Mouse (Mus musculus): ENCODE data around the gene Dop1b. TPM values are rescaled to one million over a fixed set of nuclear protein-coding genes. Genes with fewer than 3 reads are reported as not detected.

Gene Dop1b
- polyA plus RNA-seq, 1 experiment from 2014 or later = 43.8 TPM

DNA sequence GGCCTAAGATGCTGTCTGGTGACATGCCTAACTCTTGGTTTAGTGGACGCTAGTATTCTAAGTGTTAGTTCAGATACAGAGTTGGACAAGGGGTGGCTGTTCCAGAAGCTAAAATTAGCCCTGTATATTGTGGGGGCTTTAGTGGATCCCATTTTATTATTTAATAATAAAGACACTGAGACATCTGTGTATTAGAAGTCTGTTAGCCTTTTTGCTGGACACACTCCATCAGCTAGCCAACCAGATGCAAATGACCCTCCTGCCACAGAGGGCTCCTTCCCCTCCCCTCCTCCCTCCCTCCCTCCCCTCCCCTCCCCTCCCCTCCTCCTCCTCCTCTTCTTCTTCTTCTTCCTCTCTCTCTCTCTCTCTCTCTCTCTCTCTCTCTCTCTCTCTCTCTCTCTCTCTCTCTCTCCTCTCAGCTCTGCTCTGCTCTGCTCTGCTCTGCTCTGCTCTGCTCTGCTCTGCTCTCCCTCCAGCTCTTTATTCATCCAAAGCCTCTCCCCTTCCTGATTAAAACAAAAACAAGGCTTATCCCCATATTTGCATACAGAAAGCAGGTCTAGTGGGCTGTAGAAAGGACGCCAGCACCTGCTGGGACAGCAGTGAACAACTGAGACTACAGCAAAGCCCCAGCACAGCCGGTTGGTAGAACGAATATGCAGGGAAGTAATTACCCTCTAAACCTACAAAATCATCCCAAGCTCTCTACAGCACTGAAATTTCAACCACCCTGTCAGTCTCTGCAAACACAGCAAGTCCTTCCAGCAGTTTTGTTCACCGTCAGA is 78.5 kb downstream of the Dop1b start:
- no peaks in the 10 kb centered on the region for H3K27me3 ChIP-seq (replicated peaks)
- peaks cover 11% of the 10 kb centered on the region for H3K36me3 ChIP-seq (replicated peaks)
- 0 out of 2 replicates have a peak overlapping the region, but pooled peaks have one; percentile 56 for H3K27ac ChIP-seq
- H3K4me1 ChIP-seq = no peaks in the 10 kb centered on the region
- no peak overlapping the region for H3K4me3 ChIP-seq
- 29% methylated on average over 5 of the region's 5 CpGs for WGBS
- H3K9me3 ChIP-seq = no peaks in the 10 kb centered on the region
- H3K4me2 ChIP-seq = no peak overlapping the region
- H3K9ac ChIP-seq = no peak overlapping the region
- ATAC-seq (replicated peaks) = 0 out of 2 replicates have a peak, but pooled peaks have one; percentile 27

GRCm38 (mm10) chr16:93792981-93793630 is 81.4 kb downstream of the Dop1b start:
- no peak for ATAC-seq (replicated peaks)
- Histone ChIP-seq H3K9ac (no peak overlapping the region), H3K27ac (no peak overlapping the region), H3K4me1 (no peaks in the 10 kb centered on the region), H3K27me3 (replicated peaks) (no peaks in the 10 kb centered on the region), H3K9me3 (no peaks in the 10 kb centered on the region), H3K36me3 (replicated peaks) (peaks cover 13% of the 10 kb centered on the region), H3K4me2 (no peak overlapping the region), H3K4me3 (no peak overlapping the region)
- 69% methylated on average over 15 of the region's 15 CpGs for WGBS

- no peaks in the 10 kb centered on the region for H3K4me1 ChIP-seq
- H3K27ac ChIP-seq = no peak overlapping the region
- peaks cover 13% of the 10 kb centered on the region for H3K36me3 ChIP-seq (replicated peaks)
- H3K4me2 ChIP-seq = no peak overlapping the region
- WGBS = 76% methylated on average over 5 of the region's 5 CpGs
- H3K4me3 ChIP-seq = no peak overlapping the region
- no peaks in the 10 kb centered on the region for H3K27me3 ChIP-seq (replicated peaks)
- ATAC-seq (replicated peaks) = no peak
- no peaks in the 10 kb centered on the region for H3K9me3 ChIP-seq
- no peak overlapping the region for H3K9ac ChIP-seq
These were observed 83.1 kb downstream of the Dop1b start for GRCm38 (mm10) chr16:93794845-93795244.

GRCm38 (mm10) chr16:93795391-93795790 is 83.7 kb downstream of the Dop1b start:
- Histone ChIP-seq H3K4me3 (no peak overlapping the region), H3K36me3 (replicated peaks) (peaks cover 16% of the 10 kb centered on the region), H3K9me3 (no peaks in the 10 kb centered on the region), H3K27ac (no peak overlapping the region), H3K27me3 (replicated peaks) (no peaks in the 10 kb centered on the region), H3K9ac (no peak overlapping the region), H3K4me1 (no peaks in the 10 kb centered on the region), H3K4me2 (no peak overlapping the region)
- no peak for ATAC-seq (replicated peaks)
- 96% methylated on average over 5 of the region's 5 CpGs for WGBS

DNA sequence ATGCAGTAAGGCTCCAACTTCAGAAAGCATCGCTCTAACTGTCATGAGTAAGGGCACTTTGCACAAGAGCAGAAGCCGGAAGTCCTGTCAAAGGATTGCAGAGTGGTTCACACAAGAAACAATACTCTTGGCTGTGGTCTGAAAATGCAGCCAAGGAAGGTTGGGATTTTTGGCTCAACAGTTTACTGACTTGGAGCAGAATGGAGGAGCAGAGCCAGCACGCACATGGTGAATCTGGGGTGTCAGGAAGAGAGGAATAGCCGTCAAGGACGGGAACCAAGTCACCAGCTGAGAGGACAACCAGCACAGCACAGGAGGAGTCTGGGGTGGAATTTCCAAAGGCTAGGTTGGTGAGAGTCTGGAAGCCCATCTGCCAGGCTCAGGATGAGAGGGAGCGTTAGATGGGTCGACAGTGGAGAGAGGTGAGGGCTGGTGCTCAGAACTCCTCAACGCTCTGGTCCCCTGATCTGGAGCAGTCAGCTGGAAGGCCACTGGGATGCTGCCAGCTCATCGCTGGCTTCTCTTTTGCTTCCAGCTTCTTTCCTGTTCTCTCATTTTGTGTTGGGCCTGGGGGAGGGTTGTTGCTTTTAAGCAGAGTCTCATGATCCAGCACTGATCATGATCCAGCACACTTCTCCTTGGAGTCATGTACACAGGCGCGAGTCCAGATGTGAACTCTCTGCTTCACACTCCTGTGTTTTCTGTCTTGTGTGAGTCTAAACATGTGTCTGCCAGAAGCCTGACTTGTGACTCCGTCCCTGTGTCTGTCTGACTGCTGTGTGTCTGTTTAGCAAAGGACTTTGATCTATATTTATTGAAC is 85.5 kb downstream of the Dop1b start:
- H3K9me3 ChIP-seq = no peaks in the 10 kb centered on the region
- H3K4me3 ChIP-seq = no peak overlapping the region
- H3K9ac ChIP-seq = no peak overlapping the region
- H3K27ac ChIP-seq = no peak overlapping the region
- WGBS = 84% methylated on average over 12 of the region's 12 CpGs
- H3K36me3 ChIP-seq (replicated peaks) = peaks cover 25% of the 10 kb centered on the region
- no peak for ATAC-seq (replicated peaks)
- no peaks in the 10 kb centered on the region for H3K27me3 ChIP-seq (replicated peaks)
- no peak overlapping the region for H3K4me2 ChIP-seq
- no peaks in the 10 kb centered on the region for H3K4me1 ChIP-seq

- H3K4me2 ChIP-seq = no peak overlapping the region
- no peaks in the 10 kb centered on the region for H3K9me3 ChIP-seq
- H3K27ac ChIP-seq = no peak overlapping the region
- no peak overlapping the region for H3K4me3 ChIP-seq
- WGBS = 90% methylated on average over 11 of the region's 11 CpGs
- no peaks in the 10 kb centered on the region for H3K4me1 ChIP-seq
- no peak for ATAC-seq (replicated peaks)
- H3K27me3 ChIP-seq (replicated peaks) = no peaks in the 10 kb centered on the region
- H3K9ac ChIP-seq = no peak overlapping the region
- H3K36me3 ChIP-seq (replicated peaks) = peaks cover 24% of the 10 kb centered on the region
These were observed 86.3 kb downstream of the Dop1b start for GRCm38 (mm10) chr16:93797841-93798492.

DNA sequence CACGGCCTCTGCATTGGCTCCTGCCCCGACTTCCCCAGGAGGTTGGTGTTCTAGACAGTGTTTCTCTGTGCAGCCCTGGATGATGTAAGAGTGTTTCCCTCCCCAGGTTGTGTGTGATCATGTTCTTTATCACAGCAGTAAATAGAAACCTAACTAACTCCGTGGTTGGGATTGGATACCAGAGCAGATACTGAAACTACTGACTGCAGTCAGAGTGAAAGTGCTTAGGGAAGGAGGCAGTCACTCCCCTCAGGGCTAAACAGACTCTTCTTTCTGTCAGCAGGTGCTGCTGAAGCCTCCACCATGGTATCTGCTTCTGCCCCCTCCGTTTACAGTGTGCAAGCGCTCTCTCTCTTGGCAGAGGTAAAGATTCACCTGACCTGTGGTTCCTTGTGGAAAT is 86.9 kb downstream of the Dop1b start:
- ATAC-seq (replicated peaks) = no peak
- no peak overlapping the region for H3K4me3 ChIP-seq
- H3K9me3 ChIP-seq = no peaks in the 10 kb centered on the region
- no peaks in the 10 kb centered on the region for H3K27me3 ChIP-seq (replicated peaks)
- WGBS = 77% methylated on average over 5 of the region's 5 CpGs
- peaks cover 21% of the 10 kb centered on the region for H3K36me3 ChIP-seq (replicated peaks)
- H3K4me2 ChIP-seq = no peak overlapping the region
- no peak overlapping the region for H3K27ac ChIP-seq
- H3K4me1 ChIP-seq = no peaks in the 10 kb centered on the region
- H3K9ac ChIP-seq = no peak overlapping the region

- peaks cover 23% of the 10 kb centered on the region for H3K36me3 ChIP-seq (replicated peaks)
- 86% methylated on average over 3 of the region's 3 CpGs for WGBS
- no peak for ATAC-seq (replicated peaks)
These were observed 87.4 kb downstream of the Dop1b start for GRCm38 (mm10) chr16:93799071-93799470.

GRCm38 (mm10) chr16:93799936-93800335 is 88.2 kb downstream of the Dop1b start:
- Histone ChIP-seq H3K4me2 (no peak overlapping the region), H3K36me3 (replicated peaks) (peaks cover 19% of the 10 kb centered on the region), H3K9me3 (no peaks in the 10 kb centered on the region), H3K9ac (no peak overlapping the region), H3K4me1 (no peaks in the 10 kb centered on the region), H3K27ac (no peak overlapping the region), H3K27me3 (replicated peaks) (no peaks in the 10 kb centered on the region), H3K4me3 (no peak overlapping the region)
- WGBS = 92% methylated on average over 16 of the region's 16 CpGs
- ATAC-seq (replicated peaks) = no peak

More at GRCm38 (mm10) chr16:93799071-93799470, 87.4 kb downstream of the Dop1b start:
- no peaks in the 10 kb centered on the region for H3K27me3 ChIP-seq (replicated peaks)
- H3K9me3 ChIP-seq = no peaks in the 10 kb centered on the region
- H3K27ac ChIP-seq = no peak overlapping the region
- no peak overlapping the region for H3K9ac ChIP-seq
- H3K4me2 ChIP-seq = no peak overlapping the region
- no peaks in the 10 kb centered on the region for H3K4me1 ChIP-seq
- H3K4me3 ChIP-seq = no peak overlapping the region

- Histone ChIP-seq H3K4me3 (no peak overlapping the region), H3K27ac (no peak overlapping the region), H3K4me1 (no peaks in the 10 kb centered on the region), H3K36me3 (replicated peaks) (peaks cover 48% of the 10 kb centered on the region), H3K27me3 (replicated peaks) (no peaks in the 10 kb centered on the region), H3K9ac (no peak overlapping the region), H3K9me3 (peaks cover 9% of the 10 kb centered on the region; the same call in 1 of the 2 replicates), H3K4me2 (no peak overlapping the region)
- WGBS = 92% methylated on average over 6 of the region's 6 CpGs
- ATAC-seq (replicated peaks) = no peak
These were observed 95.5 kb downstream of the Dop1b start for GRCm38 (mm10) chr16:93807167-93807566.

GRCm38 (mm10) chr16:93807961-93808554 is 96.4 kb downstream of the Dop1b start:
- Histone ChIP-seq H3K9me3 (peaks cover 11% of the 10 kb centered on the region; the same call in 1 of the 2 replicates), H3K36me3 (replicated peaks) (peaks cover 52% of the 10 kb centered on the region), H3K4me2 (no peak overlapping the region), H3K4me3 (no peak overlapping the region), H3K4me1 (no peaks in the 10 kb centered on the region), H3K27me3 (replicated peaks) (no peaks in the 10 kb centered on the region), H3K9ac (no peak overlapping the region), H3K27ac (0 out of 2 replicates have a peak overlapping the region, but pooled peaks have one; percentile 21)
- ATAC-seq (replicated peaks) = no peak
- WGBS = 55% methylated on average over 8 of the region's 8 CpGs

All from midbrain, embryonic 15.5 days (tissue).